In genomic region chr4:106785345-106785744, GRCm38 (mm10) we compare ENCODE assay signal across 11 mouse cellular contexts. TPM values are rescaled to one million over a fixed set of nuclear protein-coding genes. Genes with fewer than 3 reads are reported as not detected.
DNase-seq lines count a peak whose midpoint lies in the region; ATAC-seq and TF ChIP-seq lines count a peak whose summit lies in the region.
"Had no signal": no experiment of that assay in that cellular context is flagged by ENCODE, and none has a peak within 500 bp of the region (broad histone marks: within the 10 kb centered on the region; RNA-seq: fewer than 3 reads in every experiment).

No protein-coding gene starts in this region.

- no peaks in the 10 kb centered on the region for H3K79me2 ChIP-seq in heart, adult 2 months (replicated peaks; ENCODE audit: control insufficient read depth, insufficient read depth, low read length)

- DNase-seq in heart, postnatal 0 days (ENCODE audit: low spot score) = no peak
- no peak for DNase-seq in heart, adult 2 months
- DNase-seq in embryonic facial prominence, embryonic 14.5 days (ENCODE audit: low spot score) = no peak
- DNase-seq in urinary bladder, postnatal 10 days (ENCODE audit: low spot score) = no peak
- no peak for DNase-seq in ovary, adult 18-20 months (ENCODE audit: low spot score)
- no peak for DNase-seq in adrenal gland, adult 2 months

- H3K27ac ChIP-seq in heart, postnatal 0 days (ENCODE audit: low read depth) = peak overlapping the region; percentile 62; the same call in 1 of the 2 replicates
- no peak overlapping the region for H3K27ac ChIP-seq in heart, adult 2 months
- H3K27ac ChIP-seq in embryonic facial prominence, embryonic 14.5 days (replicated peaks; ENCODE audit: low read depth, low read length) = peak overlapping the region; percentile 94
- H3K27ac ChIP-seq in hindbrain, embryonic 15.5 days (replicated peaks) = peak overlapping the region; percentile 87
- H3K27ac ChIP-seq in midbrain, embryonic 15.5 days = peak overlapping the region; percentile 90

- intact Hi-C loops in heart, adult 2 months (cut with DNase I) = no loop called here

- H3K4me1 ChIP-seq in heart, postnatal 0 days (ENCODE audit: control insufficient read depth, insufficient read depth) = peaks cover 24% of the 10 kb centered on the region
- peaks cover 5% of the 10 kb centered on the region; the same call in 1 of the 2 replicates for H3K4me1 ChIP-seq in heart, adult 2 months (ENCODE audit: control insufficient read depth, insufficient read depth, low read length)
- H3K4me1 ChIP-seq in embryonic facial prominence, embryonic 14.5 days (ENCODE audit: control insufficient read depth, insufficient read depth, low read length) = peaks cover 60% of the 10 kb centered on the region
- peaks cover 42% of the 10 kb centered on the region for H3K4me1 ChIP-seq in hindbrain, embryonic 15.5 days (replicated peaks)
- peaks cover 28% of the 10 kb centered on the region for H3K4me1 ChIP-seq in midbrain, embryonic 15.5 days

- no peaks in the 10 kb centered on the region for H3K36me3 ChIP-seq in heart, postnatal 0 days (replicated peaks; ENCODE audit: control insufficient read depth, insufficient read depth, low read length)
- H3K36me3 ChIP-seq in heart, adult 2 months (ENCODE audit: control insufficient read depth, insufficient read depth, low read length) = no peaks in the 10 kb centered on the region
- H3K36me3 ChIP-seq in embryonic facial prominence, embryonic 14.5 days (ENCODE audit: control insufficient read depth, insufficient read depth, low read length) = no peaks in the 10 kb centered on the region
- no peaks in the 10 kb centered on the region for H3K36me3 ChIP-seq in hindbrain, embryonic 15.5 days
- H3K36me3 ChIP-seq in midbrain, embryonic 15.5 days (replicated peaks) = no peaks in the 10 kb centered on the region

- ATAC-seq in heart, postnatal 0 days (ENCODE audit: insufficient read depth, low read depth) = no peak
- ATAC-seq in embryonic facial prominence, embryonic 14.5 days (ENCODE audit: low read depth) = 0 out of 2 replicates have a peak, but pooled peaks have one; percentile 14
- peak; percentile 5 for ATAC-seq in hindbrain, embryonic 15.5 days (ENCODE audit: low FRiP score, low read depth)
- peak; percentile 55 for ATAC-seq in midbrain, embryonic 15.5 days (replicated peaks)
- ATAC-seq: activated CD4-positive, CD25-positive, alpha-beta regulatory T cell, adult 4 months had no signal

- no peak overlapping the region for H3K9ac ChIP-seq in heart, postnatal 0 days (replicated peaks; ENCODE audit: low read depth, low read length)
- no peak overlapping the region for H3K9ac ChIP-seq in heart, adult 2 months (ENCODE audit: low read depth, low read length)
- H3K9ac ChIP-seq in embryonic facial prominence, embryonic 14.5 days (ENCODE audit: low read depth, low read length) = no peak overlapping the region
- no peak overlapping the region for H3K9ac ChIP-seq in hindbrain, embryonic 15.5 days
- H3K9ac ChIP-seq in midbrain, embryonic 15.5 days = no peak overlapping the region

- no peaks in the 10 kb centered on the region for H3K27me3 ChIP-seq in heart, postnatal 0 days (ENCODE audit: control insufficient read depth, insufficient read depth, low read length)
- no peaks in the 10 kb centered on the region for H3K27me3 ChIP-seq in heart, adult 2 months (ENCODE audit: control insufficient read depth, insufficient read depth, low read length)
- H3K27me3 ChIP-seq in embryonic facial prominence, embryonic 14.5 days (replicated peaks; ENCODE audit: control insufficient read depth, insufficient read depth, low read length) = no peaks in the 10 kb centered on the region
- H3K27me3 ChIP-seq in hindbrain, embryonic 15.5 days = no peaks in the 10 kb centered on the region
- H3K27me3 ChIP-seq in midbrain, embryonic 15.5 days (replicated peaks) = no peaks in the 10 kb centered on the region
- H3K27me3 ChIP-seq: CH12.LX had no signal

- TF ChIP-seq CTCF in heart, postnatal 0 days (IDR thresholded peaks at IDR 0.05; ENCODE audit: low read depth) = no peak
- no peak for TF ChIP-seq CTCF in heart, adult 2 months (IDR thresholded peaks at IDR 0.05)

- TF ChIP-seq POLR2A in heart, adult 2 months (IDR thresholded peaks at IDR 0.05; ENCODE audit: insufficient read depth, low read depth, low read length) = no peak

- no peak for TF ChIP-seq EP300 in heart, postnatal 0 days (IDR thresholded peaks at IDR 0.05; ENCODE audit: low read depth)
- no peak for TF ChIP-seq EP300 in heart, adult 2 months (IDR thresholded peaks at IDR 0.05; ENCODE audit: insufficient read depth, low read depth, low read length)

- no peak overlapping the region for H3K4me2 ChIP-seq in heart, postnatal 0 days (ENCODE audit: low read depth, low read length)
- H3K4me2 ChIP-seq in embryonic facial prominence, embryonic 14.5 days (ENCODE audit: low read depth, low read length) = no peak overlapping the region
- no peak overlapping the region for H3K4me2 ChIP-seq in hindbrain, embryonic 15.5 days
- H3K4me2 ChIP-seq in midbrain, embryonic 15.5 days = no peak overlapping the region

- no peak overlapping the region for H3K4me3 ChIP-seq in heart, postnatal 0 days (ENCODE audit: low read depth, low read length)
- H3K4me3 ChIP-seq in heart, adult 2 months = no peak overlapping the region
- no peak overlapping the region for H3K4me3 ChIP-seq in embryonic facial prominence, embryonic 14.5 days (ENCODE audit: low read depth, low read length)
- H3K4me3 ChIP-seq in hindbrain, embryonic 15.5 days = no peak overlapping the region
- H3K4me3 ChIP-seq in midbrain, embryonic 15.5 days = no peak overlapping the region

- 73% methylated on average over 7 of the region's 7 CpGs for WGBS in heart, postnatal 0 days
- 81% methylated on average over 7 of the region's 7 CpGs for WGBS in heart, adult 2 months
- 56% methylated on average over 7 of the region's 7 CpGs for WGBS in embryonic facial prominence, embryonic 14.5 days
- WGBS in hindbrain, embryonic 15.5 days = 47% methylated on average over 7 of the region's 7 CpGs
- 55% methylated on average over 7 of the region's 7 CpGs for WGBS in midbrain, embryonic 15.5 days

- no peaks in the 10 kb centered on the region for H3K9me3 ChIP-seq in heart, postnatal 0 days (replicated peaks; ENCODE audit: control insufficient read depth, low read length)
- H3K9me3 ChIP-seq in embryonic facial prominence, embryonic 14.5 days (ENCODE audit: control insufficient read depth, low read length) = no peaks in the 10 kb centered on the region
- no peaks in the 10 kb centered on the region for H3K9me3 ChIP-seq in hindbrain, embryonic 15.5 days
- no peaks in the 10 kb centered on the region for H3K9me3 ChIP-seq in midbrain, embryonic 15.5 days

RNA-seq across cellular contexts. Expression of gene Acot11, which starts 19.5 kb away (rescaled TPM):
- total RNA-seq in heart, postnatal 0 days (2014; rRNA removed; ENCODE audit: low replicate concordance) = 18.8 and 34.6 TPM in 2 replicates
- polyA plus RNA-seq in heart, postnatal 0 days (2015; fragmentation: Nextera tagmentation; extraction: Ambion mirVana) = 5.8 and 6.2 TPM in 2 replicates
- total RNA-seq in heart, adult 2 months (2021) = 10 to 100 TPM; 27.5 to 48.6 TPM
- 16.4 and 25.2 TPM in 2 replicates for polyA plus RNA-seq in heart, adult 2 months (2012; rRNA removed)
- polyA plus RNA-seq in embryonic facial prominence, embryonic 14.5 days (2014; fragmentation: Nextera tagmentation; extraction: Ambion mirVana) = 4.1 and 4.2 TPM in 2 replicates
- polyA plus RNA-seq in hindbrain, embryonic 15.5 days (2015; fragmentation: Nextera tagmentation; extraction: Ambion mirVana) = 2.1 and 2.4 TPM in 2 replicates
- 2.2 TPM in 2 replicates for polyA plus RNA-seq in midbrain, embryonic 15.5 days (2015; fragmentation: Nextera tagmentation; extraction: Ambion mirVana)
- 10 to 100 TPM; 46.7 to 84.2 TPM for total RNA-seq in adrenal gland, adult 2 months (2021)
- polyA plus RNA-seq in adrenal gland, adult 2 months (2012; rRNA removed) = 21.2 and 23.2 TPM in 2 replicates

RNA-seq across cellular contexts. Expression of gene Fam151a, which starts 51.7 kb away (rescaled TPM):
- 1.7 TPM in 1 of 2 replicates, not detected in the other for total RNA-seq in heart, postnatal 0 days (2014; rRNA removed; ENCODE audit: low replicate concordance)
- polyA plus RNA-seq in heart, postnatal 0 days (2015; fragmentation: Nextera tagmentation; extraction: Ambion mirVana) = 0.10 TPM in 1 of 2 replicates, not detected in the other
- total RNA-seq in heart, adult 2 months (2021) = under 1 TPM; 0.23 to 0.31 TPM
- 0.31 and 0.41 TPM in 2 replicates for polyA plus RNA-seq in heart, adult 2 months (2012; rRNA removed)
- 0.17 and 0.49 TPM in 2 replicates for polyA plus RNA-seq in embryonic facial prominence, embryonic 14.5 days (2014; fragmentation: Nextera tagmentation; extraction: Ambion mirVana)
- not detected in 2 replicates for polyA plus RNA-seq in hindbrain, embryonic 15.5 days (2015; fragmentation: Nextera tagmentation; extraction: Ambion mirVana)
- polyA plus RNA-seq in midbrain, embryonic 15.5 days (2015; fragmentation: Nextera tagmentation; extraction: Ambion mirVana) = not detected in 2 replicates
- under 1 TPM; 0.23 to 0.45 TPM for total RNA-seq in adrenal gland, adult 2 months (2021)
- 0.18 TPM in 1 of 2 replicates, not detected in the other for polyA plus RNA-seq in adrenal gland, adult 2 months (2012; rRNA removed)
- total RNA-seq: left cerebral cortex, postnatal 4 days had no signal
- polyA plus RNA-seq: activated CD4-positive, CD25-positive, alpha-beta regulatory T cell, adult 4 months had no signal

RNA-seq across cellular contexts. Expression of gene Mroh7, which starts 54.6 kb away (rescaled TPM):
- total RNA-seq in heart, postnatal 0 days (2014; rRNA removed; ENCODE audit: low replicate concordance) = 0.15 and 2.1 TPM in 2 replicates
- 0.33 and 0.43 TPM in 2 replicates for polyA plus RNA-seq in heart, postnatal 0 days (2015; fragmentation: Nextera tagmentation; extraction: Ambion mirVana)
- total RNA-seq in heart, adult 2 months (2021) = under 1 TPM; 0.29 to 0.34 TPM
- polyA plus RNA-seq in heart, adult 2 months (2012; rRNA removed) = 1.00 and 1.2 TPM in 2 replicates
- 0.24 and 0.84 TPM in 2 replicates for polyA plus RNA-seq in embryonic facial prominence, embryonic 14.5 days (2014; fragmentation: Nextera tagmentation; extraction: Ambion mirVana)
- polyA plus RNA-seq in hindbrain, embryonic 15.5 days (2015; fragmentation: Nextera tagmentation; extraction: Ambion mirVana) = 0.21 and 1.5 TPM in 2 replicates
- 0.68 and 0.84 TPM in 2 replicates for polyA plus RNA-seq in midbrain, embryonic 15.5 days (2015; fragmentation: Nextera tagmentation; extraction: Ambion mirVana)
- 1 to 10 TPM in 1 of 2 experiments, under 1 TPM in 1; 0.83 to 1.4 TPM for total RNA-seq in adrenal gland, adult 2 months (2021)
- 3.1 and 5.1 TPM in 2 replicates for polyA plus RNA-seq in adrenal gland, adult 2 months (2012; rRNA removed)
- total RNA-seq: CH12.LX had no signal
- polyA plus RNA-seq: activated CD4-positive, CD25-positive, alpha-beta regulatory T cell, adult 4 months had no signal
